Mouse (Mus musculus): Measurements from ENCODE around the gene Gm8011.
"Not testable (repeated sequence)": the region's sequence is repeated elsewhere in the genome, so short reads cannot be mapped to it uniquely, and the experiment has no call there.

Gm8011 gene

DNA sequence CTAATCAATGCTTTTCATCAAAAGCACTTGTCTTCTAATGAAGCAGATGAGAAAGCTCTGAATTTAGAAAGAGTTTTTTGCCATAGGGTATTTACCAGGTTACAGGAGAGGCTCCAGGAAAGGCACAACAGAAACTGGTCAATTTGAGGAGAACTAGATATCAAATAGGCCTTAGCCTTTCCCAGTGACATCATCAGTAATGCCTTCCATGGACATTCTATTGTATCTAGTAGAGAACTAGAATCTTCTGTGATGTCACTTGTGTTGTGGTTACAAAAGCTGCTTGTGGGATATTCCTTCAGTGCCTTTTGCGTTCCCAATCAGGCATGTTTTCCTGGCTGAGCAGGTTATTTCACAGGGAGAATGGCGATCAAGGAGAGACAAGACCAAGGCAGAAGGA lies at the start of gene Gm8011:
Gene Gm8011 (plus strand): TSS at position 301 of the 400 bp plus-strand sequence.
- in situ Hi-C loops (cut with MboI, MseI), result not testable (repeated sequence)

DNA sequence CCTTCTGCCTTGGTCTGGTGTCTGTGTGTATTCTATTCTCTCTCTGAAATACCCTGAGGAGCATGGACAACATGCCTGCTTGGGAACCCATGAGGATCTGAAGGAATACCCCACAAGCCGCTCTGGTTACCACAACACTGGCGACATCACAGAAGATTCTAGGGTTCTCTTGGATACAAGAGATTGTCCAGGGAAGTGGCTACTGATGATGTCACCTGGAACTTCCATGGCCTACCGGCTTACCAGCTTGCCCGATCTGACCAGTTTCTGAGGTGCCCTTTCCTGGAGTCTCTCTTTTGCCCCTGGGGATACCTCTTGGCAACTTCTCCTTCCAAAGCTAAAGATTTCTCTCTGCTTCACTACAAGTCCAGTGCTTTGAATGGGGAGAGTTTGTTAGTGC lies 24.1 kb upstream of the Gm8011 start, which contains the start of gene Gm8005:
Gene Gm8005 (minus strand): TSS at position 101 of the 400 bp plus-strand sequence.
- in situ Hi-C loops (cut with MboI, MseI), result loop anchor here (10.0 to 25.0 kb wide), 2 partner anchors 398 to 745 kb away; no protein-coding TSS in a partner anchor

DNA sequence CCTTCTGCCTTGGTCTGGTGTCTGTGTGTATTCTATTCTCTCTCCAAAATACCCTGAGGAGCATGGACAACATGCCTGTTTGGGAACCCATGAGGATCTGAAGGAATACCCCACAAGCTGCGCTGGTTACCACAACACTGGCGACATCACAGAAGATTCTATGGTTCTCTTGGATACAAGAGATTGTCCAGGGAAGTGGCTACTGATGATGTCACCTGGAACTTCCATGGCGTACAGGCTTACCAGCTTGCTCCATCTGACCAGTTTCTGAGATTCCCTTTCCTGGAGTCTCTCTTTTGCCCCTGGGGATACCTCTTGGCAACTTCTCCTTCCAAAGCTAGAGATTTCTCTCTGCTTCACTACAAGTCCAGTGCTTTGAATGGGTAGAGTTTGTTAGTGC lies 38.6 kb downstream of the Gm8011 start, which contains the start of gene Gm8020:
Gene Gm8020 (minus strand): TSS at position 101 of the 400 bp plus-strand sequence.
- in situ Hi-C loops (cut with MboI, MseI), result loop anchor here (10.0 kb wide), 1 partner anchor 1117 kb away; the partner anchor contains the start of gene Gm7945
